Mouse (Mus musculus) forebrain, embryonic 11.5 days (tissue): ENCODE results near the gene Slc35f3. TPM values are rescaled to one million over a fixed set of nuclear protein-coding genes. Genes with fewer than 3 reads are reported as not detected.

Source experiments
- ATAC-seq: fragments of 200-750 bp; cut with Nextera tagmentation; replicated peaks from 2 replicates; pipeline ENCODE4 v1.8.0; 2017; ENCODE audit warnings: moderate TSS enrichment; ENCODE audit not compliant: low FRiP score
- DNase-seq: peaks from one replicate; pipeline ENCODE4 v3.0.0-alpha.2; 2017; ENCODE audit warnings: low spot score
- H3K27ac ChIP-seq: fragments of 300-500 bp; sonication (generic); 2 replicates; pipeline ENCODE4 v1.5.1; 2014; ENCODE audit warnings: low read depth, low read length
- H3K27me3 ChIP-seq: fragments of 300-500 bp; sonication (generic); 2 replicates; pipeline ENCODE4 v1.6.1; 2014; ENCODE audit warnings: mild to moderate bottlenecking, low read length, mixed read lengths; ENCODE audit not compliant: control insufficient read depth, insufficient read depth
- H3K36me3 ChIP-seq: fragments of 300-500 bp; sonication (generic); 2 replicates; pipeline ENCODE4 v1.6.1; 2014; ENCODE audit warnings: mild to moderate bottlenecking, low read length, moderate library complexity, mixed read lengths; ENCODE audit not compliant: control insufficient read depth, insufficient read depth
- H3K4me1 ChIP-seq: fragments of 300-500 bp; sonication (generic); replicated peaks from 2 replicates; pipeline ENCODE4 v1.6.1; 2014; ENCODE audit warnings: low read length, mixed read lengths; ENCODE audit not compliant: control insufficient read depth, insufficient read depth
- H3K4me2 ChIP-seq: fragments of 300-500 bp; sonication (generic); 2 replicates; pipeline ENCODE4 v1.6.1; 2014; ENCODE audit warnings: low read depth, mild to moderate bottlenecking, low read length, moderate library complexity, mixed read lengths; ENCODE audit not compliant: severe bottlenecking
- H3K4me3 ChIP-seq: fragments of 300-500 bp; sonication (generic); 2 replicates; pipeline ENCODE4 v1.5.1; 2014; ENCODE audit warnings: low read depth, low read length
- H3K9ac ChIP-seq: fragments of 300-500 bp; sonication (generic); 2 replicates; pipeline ENCODE4 v1.6.1; 2014; ENCODE audit warnings: low read length
- H3K9me3 ChIP-seq: fragments of 300-500 bp; sonication (generic); 2 replicates; pipeline ENCODE4 v1.6.1; 2016; ENCODE audit warnings: low read length, mixed read lengths; ENCODE audit not compliant: control insufficient read depth
- WGBS: fragments of 180-500 bp; shearing (Covaris S2); extraction: QIAGEN DNeasy Blood & Tissue Kit; methylation state at CpG from one replicate; pipeline ENCODE4 v1.1.7; 2014; 5-methylcytosine and 5-hydroxymethylcytosine counted together
- polyA plus RNA-seq: library from polyadenylated mRNA; unstranded; fragments of >200 nt; fragmentation: Nextera tagmentation; extraction: Ambion mirVana; gene quantifications from 2 replicates; pipeline ENCODE4 v1.2.1, GENCODE M21; 2014

Gene Slc35f3
- polyA plus RNA-seq, 1 experiment from 2014 or later: not detected

- no peaks in the 10 kb centered on the region for H3K27me3 ChIP-seq
- H3K4me2 ChIP-seq: no peak overlapping the region
- H3K9ac ChIP-seq: no peak overlapping the region
- DNase-seq: no peak
- 90% methylated on average over 9 of the region's 9 CpGs for WGBS
- H3K27ac ChIP-seq: no peak overlapping the region
- no peaks in the 10 kb centered on the region for H3K4me1 ChIP-seq
- H3K9me3 ChIP-seq: no peaks in the 10 kb centered on the region
- no peak overlapping the region for H3K4me3 ChIP-seq
- no peak for ATAC-seq
- no peaks in the 10 kb centered on the region for H3K36me3 ChIP-seq
These were observed 8.8 kb downstream of the Slc35f3 start for GRCm38 (mm10) chr8:126307164-126307563.

DNA sequence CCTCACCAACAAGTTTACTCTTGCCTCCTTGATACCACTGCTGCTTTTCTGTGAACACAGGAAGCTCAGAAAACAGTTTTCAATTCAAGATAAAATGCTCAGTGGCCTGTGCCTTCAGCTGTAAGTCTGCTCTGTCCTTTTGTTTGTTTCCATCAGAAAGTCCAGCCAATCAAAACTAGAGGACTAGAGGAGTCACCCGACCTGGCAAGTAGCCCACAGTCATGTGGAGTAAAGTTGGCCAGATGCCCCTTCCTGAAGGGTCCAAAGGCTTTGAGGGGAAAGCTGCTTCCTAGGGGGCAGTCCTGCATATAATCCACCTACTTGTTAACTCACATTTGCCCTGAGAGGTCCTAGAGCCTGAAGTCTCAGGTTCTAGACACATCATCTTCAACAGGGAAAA is 10.7 kb downstream of the Slc35f3 start:
- Histone ChIP-seq H3K36me3 (no peaks in the 10 kb centered on the region), H3K9me3 (no peaks in the 10 kb centered on the region), H3K27me3 (no peaks in the 10 kb centered on the region), H3K4me2 (no peak overlapping the region), H3K27ac (no peak overlapping the region), H3K4me1 (no peaks in the 10 kb centered on the region), H3K9ac (no peak overlapping the region), H3K4me3 (no peak overlapping the region)
- ATAC-seq (no peak), DNase-seq (no peak)
- WGBS: 45% methylated on average over 1 of the region's 1 CpGs

DNA sequence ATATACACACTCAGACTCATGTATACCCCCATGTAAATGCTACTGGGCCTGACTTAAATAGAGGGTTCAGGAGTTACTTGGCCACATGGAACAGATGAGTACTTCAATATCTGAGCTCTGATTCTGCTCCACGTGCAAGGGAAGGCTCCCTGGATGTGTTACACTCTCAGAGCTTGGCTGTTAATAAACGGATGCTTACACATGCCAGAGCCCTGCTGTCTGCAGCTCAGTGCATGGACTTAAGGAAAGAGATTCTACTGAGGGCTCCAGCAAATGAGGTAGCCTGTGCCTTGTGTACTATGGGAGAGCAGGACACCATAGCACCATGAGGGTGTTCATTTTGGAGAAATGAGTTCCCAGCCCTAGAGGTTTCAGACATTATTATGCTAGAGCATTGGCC is 26.6 kb downstream of the Slc35f3 start:
- 71% methylated on average over 2 of the region's 2 CpGs for WGBS
- no peak overlapping the region for H3K4me2 ChIP-seq
- no peak overlapping the region for H3K4me3 ChIP-seq
- no peak overlapping the region for H3K9ac ChIP-seq
- H3K27me3 ChIP-seq: no peaks in the 10 kb centered on the region
- H3K4me1 ChIP-seq: no peaks in the 10 kb centered on the region
- H3K36me3 ChIP-seq: no peaks in the 10 kb centered on the region
- peaks cover 1% of the 10 kb centered on the region; the same call in 1 of the 2 replicates for H3K9me3 ChIP-seq
- H3K27ac ChIP-seq: no peak overlapping the region
- DNase-seq (no peak), ATAC-seq (no peak)

DNA sequence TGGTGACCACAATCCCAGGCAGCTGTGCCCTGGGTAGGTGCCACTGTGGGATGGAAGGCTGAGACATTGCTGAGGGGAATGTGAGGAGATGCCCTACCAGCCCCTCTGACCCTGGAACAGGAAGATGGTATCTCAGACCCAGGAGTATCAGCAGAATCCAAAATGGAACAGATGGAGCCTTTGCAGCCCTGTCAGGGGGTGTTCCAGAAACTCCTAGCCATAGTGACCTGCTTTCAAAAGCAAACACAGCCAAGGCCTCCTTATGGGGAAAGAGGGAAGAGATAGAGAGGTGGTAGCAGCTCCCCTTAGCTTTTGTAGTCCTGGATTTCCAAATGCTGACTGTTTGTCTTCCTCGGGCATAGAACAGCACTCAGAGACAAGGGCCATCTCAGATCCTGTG is 27.8 kb downstream of the Slc35f3 start:
- no peak overlapping the region for H3K27ac ChIP-seq
- no peak overlapping the region for H3K9ac ChIP-seq
- no peaks in the 10 kb centered on the region for H3K27me3 ChIP-seq
- no peaks in the 10 kb centered on the region for H3K36me3 ChIP-seq
- no peaks in the 10 kb centered on the region for H3K4me1 ChIP-seq
- 86% methylated on average over 1 of the region's 1 CpGs for WGBS
- DNase-seq: no peak
- ATAC-seq: no peak
- H3K4me2 ChIP-seq: no peak overlapping the region
- peaks cover 2% of the 10 kb centered on the region; the same call in 1 of the 2 replicates for H3K9me3 ChIP-seq
- no peak overlapping the region for H3K4me3 ChIP-seq

GRCm38 (mm10) chr8:126326731-126327130 is 28.4 kb downstream of the Slc35f3 start:
- H3K4me3 ChIP-seq: no peak overlapping the region
- H3K27me3 ChIP-seq: no peaks in the 10 kb centered on the region
- H3K9ac ChIP-seq: no peak overlapping the region
- ATAC-seq (no peak), DNase-seq (no peak)
- H3K36me3 ChIP-seq: no peaks in the 10 kb centered on the region
- H3K4me2 ChIP-seq: no peak overlapping the region
- H3K9me3 ChIP-seq: peaks cover 2% of the 10 kb centered on the region; the same call in 1 of the 2 replicates
- no peak overlapping the region for H3K27ac ChIP-seq
- 83% methylated on average over 8 of the region's 8 CpGs for WGBS
- no peaks in the 10 kb centered on the region for H3K4me1 ChIP-seq

GRCm38 (mm10) chr8:126327786-126328185 is 29.4 kb downstream of the Slc35f3 start:
- Histone ChIP-seq H3K36me3 (no peaks in the 10 kb centered on the region), H3K27ac (no peak overlapping the region), H3K9me3 (peaks cover 2% of the 10 kb centered on the region; the same call in 1 of the 2 replicates), H3K27me3 (no peaks in the 10 kb centered on the region), H3K4me2 (no peak overlapping the region), H3K9ac (no peak overlapping the region), H3K4me1 (no peaks in the 10 kb centered on the region), H3K4me3 (no peak overlapping the region)
- WGBS: 63% methylated on average over 5 of the region's 5 CpGs
- DNase-seq (no peak), ATAC-seq (no peak)

DNA sequence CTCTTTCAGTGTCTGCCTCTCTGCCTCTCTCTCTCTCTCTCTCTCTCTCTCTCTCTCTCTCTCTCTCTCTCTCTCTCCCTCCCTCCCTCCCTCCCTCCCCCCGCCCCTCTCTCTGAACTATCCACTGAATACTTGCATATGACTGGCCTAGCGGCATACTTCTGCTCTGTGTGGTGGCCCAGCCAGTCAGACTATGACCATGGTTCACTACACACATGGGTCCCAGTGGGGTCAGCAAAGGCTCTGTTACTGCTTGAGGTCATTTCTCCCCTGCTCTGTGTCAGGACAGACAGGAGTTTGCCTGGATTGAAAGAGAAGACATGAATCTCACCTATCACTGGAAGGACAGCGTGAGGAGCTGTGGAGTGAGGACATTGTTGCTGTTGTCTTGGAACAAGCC is 40.5 kb downstream of the Slc35f3 start:
- no peaks in the 10 kb centered on the region for H3K4me1 ChIP-seq
- no peak overlapping the region for H3K4me2 ChIP-seq
- ATAC-seq (no peak), DNase-seq (no peak)
- H3K36me3 ChIP-seq: no peaks in the 10 kb centered on the region
- H3K9ac ChIP-seq: no peak overlapping the region
- no peaks in the 10 kb centered on the region for H3K9me3 ChIP-seq
- no peak overlapping the region for H3K27ac ChIP-seq
- 80% methylated on average over 3 of the region's 3 CpGs for WGBS
- no peak overlapping the region for H3K4me3 ChIP-seq
- no peaks in the 10 kb centered on the region for H3K27me3 ChIP-seq

GRCm38 (mm10) chr8:126339357-126339756 is 41.0 kb downstream of the Slc35f3 start:
- Histone ChIP-seq H3K4me2 (no peak overlapping the region), H3K9ac (no peak overlapping the region), H3K36me3 (no peaks in the 10 kb centered on the region), H3K4me1 (no peaks in the 10 kb centered on the region), H3K27ac (no peak overlapping the region), H3K9me3 (no peaks in the 10 kb centered on the region), H3K27me3 (no peaks in the 10 kb centered on the region), H3K4me3 (no peak overlapping the region)
- DNase-seq (no peak), ATAC-seq (no peak)
- WGBS: 85% methylated on average over 3 of the region's 3 CpGs

GRCm38 (mm10) chr8:126341200-126341599 is 42.8 kb downstream of the Slc35f3 start:
- no peak overlapping the region for H3K27ac ChIP-seq
- no peak overlapping the region for H3K4me2 ChIP-seq
- no peaks in the 10 kb centered on the region for H3K4me1 ChIP-seq
- no peak overlapping the region for H3K9ac ChIP-seq
- no peak for DNase-seq
- no peaks in the 10 kb centered on the region for H3K9me3 ChIP-seq
- H3K36me3 ChIP-seq: no peaks in the 10 kb centered on the region
- no peaks in the 10 kb centered on the region for H3K27me3 ChIP-seq
- no peak for ATAC-seq
- H3K4me3 ChIP-seq: no peak overlapping the region
- WGBS: 88% methylated on average over 1 of the region's 1 CpGs
